Mouse (Mus musculus): ENCODE measurements at regions not wholly inside any gene's neighbourhood (a gene's known extent, or its start where the extent isn't known, plus 50 kb on each side); places are given as distances from the start of the nearest gene placed in this dataset.

- TF ChIP-seq CTCF (IDR thresholded peaks at IDR 0.05; ENCODE audit: low read depth, low read length) (no peak), TAL1 (conservative IDR thresholded peaks at IDR 0.05; ENCODE audit: low read depth, low read length) (no peak), GATA1 (IDR thresholded peaks at IDR 0.05; ENCODE audit: borderline replicate concordance, low read length) (no peak), GATA2 (IDR thresholded peaks at IDR 0.05; ENCODE audit: borderline replicate concordance, low read depth, low read length) (no peak), POLR2AphosphoS5 (IDR thresholded peaks at IDR 0.05; ENCODE audit: insufficient replicate concordance, low read depth, low read length) (no peak)
Observed at GRCm38 (mm10) chr1:73159405-73159976, 143.8 kb upstream of the Tnp1 start.
